Mouse (Mus musculus): Measurements from ENCODE around the gene Gm11037. TPM values are rescaled to one million over a fixed set of nuclear protein-coding genes. Genes with fewer than 3 reads are reported as not detected.

The Gm11037 gene
- total RNA-seq, 4 experiments from 2014 or later, result not detected

DNA sequence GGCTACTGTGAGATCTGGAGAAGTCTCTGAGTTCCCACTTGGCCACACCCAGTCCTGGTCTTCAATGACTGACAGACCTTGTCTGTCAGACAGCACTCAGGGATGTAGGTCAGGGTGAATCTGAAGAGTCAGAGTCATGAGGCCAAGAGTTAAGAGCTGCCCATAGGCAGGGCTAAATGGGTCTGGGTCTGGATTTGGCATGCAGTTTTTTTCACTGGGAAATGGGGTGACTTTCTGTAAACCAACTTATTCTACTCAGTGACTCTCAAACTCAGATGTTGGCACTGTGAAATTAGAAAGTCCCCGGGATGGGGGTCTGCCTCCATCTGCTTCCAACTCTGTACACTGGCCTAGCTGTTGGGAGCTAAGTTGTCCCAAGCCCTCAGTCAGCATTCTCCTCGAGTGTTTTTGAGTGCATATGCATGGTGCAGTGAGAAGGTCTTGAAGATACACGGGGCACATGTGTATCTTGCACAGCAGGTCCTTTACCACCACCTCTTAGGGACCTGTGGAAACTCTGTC lies 4.6 kb upstream of the Gm11037 start:
- no peak for DNase-seq (ENCODE audit: low spot score in 2 of 2)

DNA sequence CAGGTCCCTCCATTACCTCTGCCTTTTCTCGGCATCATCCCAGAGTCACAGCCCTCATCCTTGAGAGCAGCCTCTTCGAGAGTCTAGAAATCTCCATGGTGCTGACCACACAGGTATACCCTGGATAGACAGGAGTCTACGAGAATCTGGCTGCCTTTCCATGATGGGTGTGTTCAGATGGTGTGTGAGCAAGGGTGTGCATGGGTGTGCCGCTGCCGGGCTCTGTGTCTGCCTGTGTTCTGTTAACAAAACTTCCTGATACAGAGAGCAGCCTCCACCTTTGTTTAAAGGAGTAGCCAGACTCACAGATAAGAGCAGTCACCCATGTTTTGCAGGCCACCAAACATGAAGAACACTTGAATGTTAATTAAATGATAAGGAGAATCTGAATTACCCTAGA lies 3.5 kb upstream of the Gm11037 start:
- no peak for DNase-seq (ENCODE audit: low spot score in 2 of 2)

GRCm38 (mm10) chr2:131130849-131131248 lies 2.4 kb upstream of the Gm11037 start:
- no peak for DNase-seq (ENCODE audit: low spot score in 2 of 2)

DNA sequence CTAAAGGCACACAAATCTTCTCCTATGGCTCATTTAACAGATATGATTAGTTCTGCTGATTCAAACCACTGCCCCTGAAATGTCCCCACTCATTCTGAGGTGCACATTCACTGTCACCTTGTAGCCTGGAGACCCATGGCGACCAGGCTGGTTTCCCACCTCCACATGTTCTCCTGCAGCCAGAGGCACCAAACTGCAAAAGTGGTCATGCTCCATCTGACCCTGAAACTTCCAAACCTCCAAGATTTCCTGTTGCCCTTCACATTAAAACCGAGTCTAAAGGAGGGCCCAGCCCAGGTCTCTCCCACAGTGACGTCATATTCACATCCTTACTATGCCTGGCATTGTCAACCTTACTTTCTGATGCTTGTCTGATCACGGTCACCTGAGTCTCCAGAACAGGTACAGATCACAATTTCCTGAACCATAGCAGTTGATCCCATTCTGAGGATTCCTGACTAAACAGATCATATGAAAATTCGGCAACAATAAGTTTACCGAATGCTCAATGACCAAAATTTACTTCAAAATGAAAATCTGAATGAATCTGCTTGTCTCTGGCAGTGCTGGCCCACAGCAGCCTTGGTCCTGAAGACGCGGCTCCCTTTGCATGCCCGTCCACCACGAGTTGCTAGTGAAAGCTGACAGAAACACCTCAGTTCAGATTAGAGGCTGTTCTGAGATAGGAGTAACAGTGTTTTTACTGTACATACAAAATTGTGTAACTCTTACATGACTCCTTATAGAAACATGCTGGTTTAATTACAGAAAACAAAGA lies 997 bp upstream of the Gm11037 start:
- no peak for DNase-seq (ENCODE audit: low spot score in 2 of 2)

DNA sequence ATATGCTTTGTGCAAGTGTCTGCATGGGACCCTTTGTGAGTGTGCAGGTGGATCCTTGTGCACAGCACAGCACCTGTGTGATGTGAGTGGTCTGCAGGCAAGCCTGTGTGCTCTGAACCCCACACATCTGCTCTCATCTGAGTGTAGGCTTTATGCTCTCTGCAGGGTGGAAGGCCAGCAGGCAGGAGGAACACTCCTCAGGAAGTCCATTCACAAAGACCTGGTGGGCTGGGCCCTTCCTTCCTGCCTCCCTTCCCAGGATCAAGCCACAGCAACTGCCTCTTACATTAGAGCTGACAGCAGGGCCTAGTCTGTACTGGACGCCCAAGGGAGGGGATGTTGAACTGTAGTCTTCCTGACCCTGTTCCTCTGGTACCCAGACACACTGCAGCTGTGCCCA lies 1.1 kb downstream of the Gm11037 start:
- DNase-seq (ENCODE audit: low spot score in 2 of 2), result peak in 1 of 2 experiments; percentile 3

DNA sequence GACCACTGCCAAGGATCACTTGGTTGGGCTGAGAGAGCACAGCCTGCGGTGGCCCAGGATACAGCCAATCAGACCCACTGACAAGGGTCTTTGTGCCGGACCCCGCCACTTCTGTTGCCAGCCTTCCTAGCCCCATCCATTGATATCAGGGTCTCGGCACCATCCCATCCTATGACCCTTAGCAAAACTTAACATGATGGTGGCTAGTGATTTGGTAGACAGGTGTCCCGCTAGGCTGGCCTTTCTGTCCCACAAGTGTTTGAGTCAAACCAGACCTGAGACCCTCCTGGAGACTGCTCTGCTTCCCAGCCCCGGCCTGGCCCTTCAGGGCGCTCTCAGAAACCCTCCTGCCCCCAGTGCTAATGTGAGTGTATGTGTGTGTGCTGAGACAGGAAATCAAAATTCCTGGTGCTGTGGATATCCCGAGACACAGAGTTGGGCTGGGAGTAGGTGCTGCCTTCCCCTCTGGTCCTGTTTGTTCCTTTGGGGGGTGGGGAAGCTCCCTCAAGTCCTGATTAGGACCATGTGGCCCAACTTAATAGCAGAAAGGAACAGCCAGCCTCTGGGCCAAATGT lies 1.6 kb downstream of the Gm11037 start:
- DNase-seq (ENCODE audit: low spot score in 2 of 2), result peak in 1 of 2 experiments; percentile 3

- DNase-seq (ENCODE audit: low spot score in 2 of 2), result peak in 1 of 2 experiments; percentile 2
These were observed 2.3 kb downstream of the Gm11037 start for GRCm38 (mm10) chr2:131135521-131136139.

- peak in 1 of 2 experiments; percentile 3 for DNase-seq (ENCODE audit: low spot score in 2 of 2)
These were observed 5.0 kb downstream of the Gm11037 start for GRCm38 (mm10) chr2:131138296-131138695.

DNA sequence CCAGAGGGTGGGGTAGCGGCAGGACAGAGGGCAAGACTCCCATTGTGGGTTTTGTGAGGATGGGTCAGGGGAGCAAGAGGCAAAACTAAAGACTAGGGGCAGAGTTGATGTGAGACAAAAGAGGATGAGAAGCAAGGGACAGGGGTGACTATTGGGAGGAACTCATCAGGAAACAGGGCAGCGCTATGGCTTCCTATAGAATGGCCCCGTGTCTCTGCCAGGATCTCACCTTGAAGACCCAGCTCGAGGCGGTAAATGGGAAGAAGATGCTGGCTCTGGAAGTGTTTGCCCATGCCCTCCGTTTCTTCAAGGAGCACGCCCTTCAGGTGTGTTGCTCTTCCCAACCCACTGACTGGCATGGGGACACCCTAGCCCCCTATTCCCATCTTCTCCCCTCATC lies 5.5 kb downstream of the Gm11037 start:
- DNase-seq (ENCODE audit: low spot score in 2 of 2), result no peak

DNA sequence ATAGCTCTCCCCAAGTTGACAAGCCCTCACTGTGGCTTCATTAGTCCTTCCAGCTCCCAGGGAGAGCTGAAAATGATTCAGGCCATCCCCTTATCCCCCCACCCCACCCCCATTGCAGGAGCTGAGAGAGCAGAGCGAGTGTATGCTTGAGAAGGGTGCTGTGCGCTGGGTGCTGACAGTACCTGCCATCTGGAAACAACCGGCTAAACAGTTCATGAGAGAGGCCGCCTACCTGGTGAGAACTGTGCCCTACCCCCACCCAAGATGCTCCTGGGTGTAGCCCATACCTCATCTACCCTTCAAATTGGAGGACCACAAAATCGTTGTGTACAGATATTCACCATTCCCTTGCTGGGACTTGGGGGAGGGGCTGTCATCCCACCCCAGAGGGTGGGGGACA lies 6.0 kb downstream of the Gm11037 start:
- no peak for DNase-seq (ENCODE audit: low spot score in 2 of 2)

- no peak for DNase-seq (ENCODE audit: low spot score in 2 of 2)
These were observed 6.7 kb downstream of the Gm11037 start for GRCm38 (mm10) chr2:131139886-131140532.

DNA sequence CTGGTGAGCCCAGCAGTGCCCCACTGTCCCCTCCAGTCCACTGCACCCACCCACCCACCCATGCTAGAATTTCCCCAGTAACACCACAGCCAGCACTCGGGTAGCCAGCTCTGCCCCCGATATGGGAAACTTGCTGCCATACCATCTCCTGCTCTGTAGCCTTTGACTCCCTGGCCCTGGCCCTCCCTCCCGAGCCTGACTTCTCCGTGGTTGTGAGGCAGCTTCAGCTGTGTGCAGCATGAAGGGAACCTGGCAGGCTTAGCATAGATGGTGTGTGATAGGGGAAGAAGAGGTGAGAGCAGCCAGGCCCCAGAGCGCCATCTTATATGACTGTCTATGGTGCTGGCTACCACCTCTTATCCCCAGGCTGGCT lies 7.2 kb downstream of the Gm11037 start:
- DNase-seq (ENCODE audit: low spot score in 2 of 2), result no peak

DNA sequence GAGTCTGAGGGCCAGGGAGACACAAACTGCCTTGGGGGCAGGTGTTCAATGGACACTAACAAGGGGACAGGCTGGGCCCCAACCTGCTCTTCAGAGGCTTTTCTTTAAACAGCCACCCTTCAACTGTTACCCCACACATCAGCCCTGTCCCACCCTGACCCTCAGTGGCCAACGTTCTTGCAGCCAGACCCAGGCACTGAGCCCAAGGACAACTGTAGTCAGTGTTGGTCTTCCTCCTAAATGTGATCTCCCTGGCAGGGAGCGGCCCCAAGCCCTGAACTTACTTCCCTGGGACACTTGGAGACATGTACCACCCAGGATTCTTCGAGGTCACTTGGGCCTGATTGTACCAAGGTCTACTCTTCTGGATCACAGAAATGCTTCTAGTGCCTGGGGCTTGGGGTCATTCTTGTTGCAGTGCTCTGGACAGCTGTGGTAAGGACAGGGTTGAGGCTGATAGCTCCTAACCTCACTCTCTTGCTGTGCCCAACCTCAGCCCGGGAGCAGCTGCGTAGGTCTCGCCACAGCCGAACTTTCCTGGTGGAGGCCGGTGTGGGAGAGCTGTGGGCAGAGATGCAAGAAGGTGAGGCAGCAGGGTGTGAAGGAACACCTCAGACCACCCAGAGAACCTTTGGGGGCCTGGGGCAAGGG lies 8.2 kb downstream of the Gm11037 start:
- DNase-seq (ENCODE audit: low spot score in 2 of 2), result no peak

GRCm38 (mm10) chr2:131142592-131142991 lies 9.3 kb downstream of the Gm11037 start:
- DNase-seq (ENCODE audit: low spot score in 2 of 2), result no peak

- DNase-seq (ENCODE audit: low spot score in 2 of 2), result no peak
These were observed 9.9 kb downstream of the Gm11037 start for GRCm38 (mm10) chr2:131143007-131143780.

DNA sequence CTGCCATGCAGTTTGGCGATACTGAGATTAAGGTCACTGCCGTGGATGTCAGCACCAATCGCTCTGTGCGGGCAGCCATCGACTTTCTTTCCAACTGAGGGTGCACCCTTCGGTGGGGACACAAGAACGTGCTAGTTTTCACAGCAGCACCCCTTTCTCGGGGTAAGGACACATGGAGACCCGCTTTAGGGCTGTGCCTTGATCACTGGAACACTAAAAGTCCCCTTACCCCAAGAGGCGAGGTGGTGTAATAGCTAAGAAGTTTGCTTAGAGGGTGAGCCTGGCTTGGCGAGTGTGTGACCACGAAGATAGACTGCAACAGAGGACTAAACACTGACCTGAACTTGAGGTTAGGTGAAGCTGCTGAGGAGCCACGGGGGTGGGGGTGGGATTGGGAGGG lies 11.8 kb downstream of the Gm11037 start:
- DNase-seq (ENCODE audit: low spot score in 2 of 2), result no peak

GRCm38 (mm10) chr2:131145536-131145935 lies 12.2 kb downstream of the Gm11037 start:
- no peak for DNase-seq (ENCODE audit: low spot score in 2 of 2)

DNA sequence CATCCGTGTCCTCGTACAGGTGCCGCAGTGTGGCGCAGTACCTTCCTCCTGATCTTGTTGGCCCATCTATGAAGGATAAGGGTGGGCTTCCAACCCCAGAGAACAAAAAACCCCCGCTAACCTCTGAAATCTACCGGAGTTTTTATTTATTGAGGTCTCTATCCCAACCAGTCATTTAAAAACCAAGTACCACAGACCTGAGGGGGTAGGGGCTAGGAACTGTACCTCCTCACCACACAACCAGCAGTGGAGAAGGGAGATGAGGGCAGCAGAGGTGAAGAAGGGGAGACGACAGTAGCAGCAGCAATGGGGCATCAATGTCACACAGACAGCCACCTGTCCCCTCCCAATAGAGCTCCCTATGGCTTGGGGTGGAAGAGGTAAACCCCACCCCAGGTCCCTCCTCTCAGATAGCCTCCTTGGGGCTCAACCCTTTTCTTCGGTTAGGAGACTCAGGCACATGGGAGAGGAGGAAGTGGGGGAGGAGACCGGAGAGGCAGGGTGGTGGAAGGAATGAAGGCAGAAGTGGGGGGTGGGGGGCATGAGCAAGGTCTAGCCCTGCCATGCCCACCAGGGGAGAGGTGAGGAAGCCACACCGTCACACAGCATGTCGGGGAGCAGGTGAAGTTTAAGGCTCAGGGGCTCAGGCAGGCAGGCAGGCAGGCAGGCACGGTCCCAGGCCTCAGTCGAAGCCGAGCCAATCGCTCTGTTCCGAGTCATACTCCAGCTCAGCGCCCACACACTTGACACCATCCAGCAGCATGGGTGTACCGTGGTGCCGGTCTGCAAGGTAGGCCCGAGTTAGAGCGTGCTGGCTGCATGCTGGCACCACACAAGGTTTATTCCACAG lies 13.1 kb downstream of the Gm11037 start:
- DNase-seq (ENCODE audit: low spot score in 2 of 2), result peak in 1 of 2 experiments; percentile 33

- DNase-seq (ENCODE audit: low spot score in 2 of 2), result no peak
These were observed 13.7 kb downstream of the Gm11037 start for GRCm38 (mm10) chr2:131147043-131147365.

Data from left cerebral cortex, adult 8-10 months (tissue).